Mouse (Mus musculus): ENCODE measurements around the gene Olfr798.

Gene Olfr798

GRCm38 (mm10) chr10:129627834-129628233 lies at the start of gene Olfr798:
Gene Olfr798 (minus strand): TSS chr10:129627934.
- DNase-seq (ENCODE audit: low spot score) = no peak

GRCm38 (mm10) chr10:129673765-129674164 lies 46.0 kb upstream of the Olfr798 start, which contains the start of gene Olfr801:
Gene Olfr801 (minus strand): TSS chr10:129673865.
- no peak for DNase-seq (ENCODE audit: low spot score)

DNA sequence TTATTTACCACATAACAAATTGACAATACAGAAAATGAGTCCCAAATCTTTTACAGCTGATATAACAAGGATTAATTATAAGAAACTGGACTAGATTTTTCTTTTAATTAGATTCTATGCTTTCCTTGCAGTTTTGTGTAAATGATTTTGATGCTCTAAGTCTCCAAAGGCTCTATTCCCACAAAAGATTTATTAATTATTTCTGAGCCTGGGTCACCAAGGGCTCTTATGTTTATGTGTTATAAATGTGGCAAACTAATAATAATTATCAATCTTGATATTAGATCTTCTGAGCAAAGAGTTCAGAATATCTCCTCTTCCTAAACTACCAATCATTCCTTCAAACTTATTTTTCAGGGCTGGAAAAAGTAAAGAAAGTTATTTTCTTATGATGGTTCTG lies 29.7 kb upstream of the Olfr798 start, which contains the start of gene Olfr800:
Olfr800 (plus strand) TSS at position 301 of the 400 bp plus-strand sequence.
- no peak for DNase-seq (ENCODE audit: low spot score)

- no peak for DNase-seq (ENCODE audit: low spot score)
Observed at GRCm38 (mm10) chr10:129651763-129652162, 24.0 kb upstream of the Olfr798 start.

GRCm38 (mm10) chr10:129637184-129637583 lies 9.4 kb upstream of the Olfr798 start, which contains the start of gene Olfr799:
Gene Olfr799 (plus strand): TSS chr10:129637484.
- no peak for DNase-seq (ENCODE audit: low spot score)

- DNase-seq (ENCODE audit: low spot score) = no peak
Observed at GRCm38 (mm10) chr10:129623251-129623650, 4.5 kb downstream of the Olfr798 start.

- DNase-seq (ENCODE audit: low spot score) = no peak
Observed at GRCm38 (mm10) chr10:129621724-129622123, 6.0 kb downstream of the Olfr798 start.

GRCm38 (mm10) chr10:129612470-129612869 lies 15.3 kb downstream of the Olfr798 start, which contains the start of gene Olfr796:
Gene Olfr796 (minus strand): TSS chr10:129612570.
- DNase-seq (ENCODE audit: low spot score) = no peak

DNA sequence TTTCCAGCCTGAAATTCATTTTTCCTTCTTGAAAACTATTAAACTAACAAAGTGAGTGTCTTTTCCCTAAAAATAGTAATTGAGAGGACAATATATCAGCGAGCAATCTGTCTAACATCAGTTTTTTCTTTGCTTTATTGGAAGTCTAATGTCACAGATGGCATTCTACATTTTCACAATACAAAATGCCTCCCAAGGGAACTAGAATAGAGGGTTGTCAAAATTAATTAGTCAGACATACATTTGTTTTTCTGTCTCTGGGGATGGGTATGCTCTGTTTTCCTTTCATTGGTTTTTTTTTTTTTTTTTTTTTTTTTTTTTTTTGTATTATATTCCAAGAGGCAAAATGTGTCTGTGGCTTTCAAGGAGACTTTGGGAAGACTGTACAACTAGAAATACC lies 50.7 kb downstream of the Olfr798 start:
- no peak for DNase-seq (ENCODE audit: low spot score)
